Mouse (Mus musculus) limb, embryonic 15.5 days (tissue): ENCODE measurements around the gene Scamp1. TPM values are rescaled to one million over a fixed set of nuclear protein-coding genes. Genes with fewer than 3 reads are reported as not detected.
A peak's percentile ranks its signal among the peaks of the same experiment; 100 is the strongest.

Source experiments
- ATAC-seq: fragments of 200-750 bp; cut with Nextera tagmentation; 2 replicates; pipeline ENCODE4 v1.8.0; 2017; ENCODE audit warnings: low read depth, moderate TSS enrichment; ENCODE audit not compliant: insufficient number of reproducible peaks, low FRiP score, low TSS enrichment
- H3K27ac ChIP-seq: fragments of 300-500 bp; sonication (generic); 2 replicates; pipeline ENCODE4 v1.5.1; 2015; ENCODE audit warnings: moderate library complexity, mild to moderate bottlenecking, inconsistent platforms
- H3K27me3 ChIP-seq: fragments of 300-500 bp; sonication (generic); 2 replicates; pipeline ENCODE4 v1.6.1; 2015; ENCODE audit warnings: inconsistent platforms
- H3K36me3 ChIP-seq: fragments of 300-500 bp; sonication (generic); 2 replicates; pipeline ENCODE4 v1.6.1; 2015; ENCODE audit warnings: inconsistent platforms
- H3K4me1 ChIP-seq: fragments of 300-500 bp; sonication (generic); 2 replicates; pipeline ENCODE4 v1.6.1; 2015; ENCODE audit warnings: inconsistent platforms
- H3K4me2 ChIP-seq: fragments of 300-500 bp; sonication (generic); 2 replicates; pipeline ENCODE4 v1.6.1; 2015; ENCODE audit warnings: mild to moderate bottlenecking, inconsistent platforms
- H3K4me3 ChIP-seq: fragments of 300-500 bp; sonication (generic); 2 replicates; pipeline ENCODE4 v1.5.1; 2015; ENCODE audit warnings: mild to moderate bottlenecking, inconsistent platforms
- H3K9ac ChIP-seq: fragments of 300-500 bp; sonication (generic); 2 replicates; pipeline ENCODE4 v1.6.1; 2015; ENCODE audit warnings: inconsistent platforms
- H3K9me3 ChIP-seq: fragments of 300-500 bp; sonication (generic); 2 replicates; pipeline ENCODE4 v1.6.1; 2016; ENCODE audit warnings: inconsistent platforms
- WGBS: fragments of 180-500 bp; shearing (Covaris S2); methylation state at CpG from one replicate; pipeline ENCODE4 v1.1.7; 2015; 5-methylcytosine and 5-hydroxymethylcytosine counted together
- polyA plus RNA-seq: library from polyadenylated mRNA; unstranded; fragments of >200 nt; fragmentation: Nextera tagmentation; extraction: Ambion mirVana; gene quantifications from 2 replicates; pipeline ENCODE4 v1.2.1, GENCODE M21; 2015

Gene Scamp1
- polyA plus RNA-seq, 1 experiment from 2014 or later: 39.6 TPM

GRCm38 (mm10) chr13:94172533-94173310, 112.9 kb downstream of the Scamp1 start:
- Histone ChIP-seq H3K4me3 (no peak overlapping the region), H3K27ac (no peak overlapping the region), H3K36me3 (0 out of 2 replicates have a peak, but pooled peaks cover 3% of the 10 kb centered on the region), H3K9me3 (no peaks in the 10 kb centered on the region), H3K4me1 (peaks cover 42% of the 10 kb centered on the region), H3K4me2 (no peak overlapping the region), H3K9ac (no peak overlapping the region), H3K27me3 (peaks cover 4% of the 10 kb centered on the region; the same call in 1 of the 2 replicates)
- 82% methylated on average over 15 of the region's 15 CpGs for WGBS
- no peak for ATAC-seq

GRCm38 (mm10) chr13:94171612-94172011, 114.0 kb downstream of the Scamp1 start:
- Histone ChIP-seq H3K4me1 (peaks cover 37% of the 10 kb centered on the region), H3K9me3 (no peaks in the 10 kb centered on the region), H3K4me3 (no peak overlapping the region), H3K27me3 (peaks cover 4% of the 10 kb centered on the region; the same call in 1 of the 2 replicates), H3K9ac (no peak overlapping the region), H3K36me3 (no peaks in the 10 kb centered on the region), H3K27ac (no peak overlapping the region), H3K4me2 (no peak overlapping the region)
- no peak for ATAC-seq
- WGBS: 82% methylated on average over 5 of the region's 5 CpGs

- no peaks in the 10 kb centered on the region for H3K36me3 ChIP-seq
- peaks cover 4% of the 10 kb centered on the region; the same call in 1 of the 2 replicates for H3K27me3 ChIP-seq
- no peak overlapping the region for H3K4me3 ChIP-seq
- no peak overlapping the region for H3K27ac ChIP-seq
- 65% methylated on average over 6 of the region's 6 CpGs for WGBS
- peaks cover 21% of the 10 kb centered on the region for H3K4me1 ChIP-seq
- no peak overlapping the region for H3K9ac ChIP-seq
- H3K4me2 ChIP-seq: no peak overlapping the region
- no peak for ATAC-seq
- H3K9me3 ChIP-seq: no peaks in the 10 kb centered on the region
These were observed 116.2 kb downstream of the Scamp1 start for GRCm38 (mm10) chr13:94169325-94169916.

- Histone ChIP-seq H3K9ac (no peak overlapping the region), H3K4me3 (no peak overlapping the region), H3K27me3 (peaks cover 4% of the 10 kb centered on the region; the same call in 1 of the 2 replicates), H3K36me3 (no peaks in the 10 kb centered on the region), H3K4me2 (no peak overlapping the region), H3K9me3 (no peaks in the 10 kb centered on the region), H3K27ac (no peak overlapping the region), H3K4me1 (peaks cover 10% of the 10 kb centered on the region)
- no peak for ATAC-seq
- WGBS: 72% methylated on average over 5 of the region's 5 CpGs
These were observed 117.3 kb downstream of the Scamp1 start for GRCm38 (mm10) chr13:94168319-94168718.

- no peaks in the 10 kb centered on the region for H3K27me3 ChIP-seq
- no peaks in the 10 kb centered on the region for H3K9me3 ChIP-seq
- H3K4me3 ChIP-seq: no peak overlapping the region
- 79% methylated on average over 6 of the region's 6 CpGs for WGBS
- peaks cover 6% of the 10 kb centered on the region for H3K4me1 ChIP-seq
- no peak overlapping the region for H3K4me2 ChIP-seq
- no peak overlapping the region for H3K9ac ChIP-seq
- no peak overlapping the region for H3K27ac ChIP-seq
- no peak for ATAC-seq
- H3K36me3 ChIP-seq: no peaks in the 10 kb centered on the region
These were observed 121.2 kb downstream of the Scamp1 start for GRCm38 (mm10) chr13:94164501-94164900.

- WGBS: 68% methylated on average over 7 of the region's 7 CpGs
- H3K4me1 ChIP-seq: peaks cover 16% of the 10 kb centered on the region
These were observed 126.0 kb downstream of the Scamp1 start for GRCm38 (mm10) chr13:94159478-94160220.

GRCm38 (mm10) chr13:94158864-94159477, 126.7 kb downstream of the Scamp1 start:
- Histone ChIP-seq H3K4me3 (no peak overlapping the region), H3K4me2 (no peak overlapping the region), H3K27ac (peak overlapping the region; percentile 67), H3K4me1 (peaks cover 17% of the 10 kb centered on the region), H3K36me3 (no peaks in the 10 kb centered on the region), H3K9ac (no peak overlapping the region), H3K27me3 (no peaks in the 10 kb centered on the region), H3K9me3 (no peaks in the 10 kb centered on the region)
- WGBS: 19% methylated on average over 6 of the region's 6 CpGs
- ATAC-seq: peak; percentile 71

More at GRCm38 (mm10) chr13:94159478-94160220, 126.0 kb downstream of the Scamp1 start:
- Histone ChIP-seq H3K9ac (no peak overlapping the region), H3K27me3 (no peaks in the 10 kb centered on the region), H3K4me3 (no peak overlapping the region), H3K4me2 (no peak overlapping the region), H3K36me3 (no peaks in the 10 kb centered on the region), H3K27ac (peak overlapping the region; percentile 67), H3K9me3 (no peaks in the 10 kb centered on the region)
- no peak for ATAC-seq

- Histone ChIP-seq H3K4me3 (no peak overlapping the region), H3K27ac (no peak overlapping the region), H3K4me1 (peaks cover 17% of the 10 kb centered on the region), H3K27me3 (no peaks in the 10 kb centered on the region), H3K36me3 (no peaks in the 10 kb centered on the region), H3K4me2 (no peak overlapping the region), H3K9me3 (no peaks in the 10 kb centered on the region), H3K9ac (no peak overlapping the region)
- ATAC-seq: no peak
- WGBS: 56% methylated on average over 9 of the region's 9 CpGs
These were observed 129.8 kb downstream of the Scamp1 start for GRCm38 (mm10) chr13:94155657-94156429.

GRCm38 (mm10) chr13:94154512-94155296, 131.0 kb downstream of the Scamp1 start:
- H3K4me1 ChIP-seq: peaks cover 21% of the 10 kb centered on the region
- ATAC-seq: no peak
- H3K4me2 ChIP-seq: no peak overlapping the region
- H3K9me3 ChIP-seq: no peaks in the 10 kb centered on the region
- H3K36me3 ChIP-seq: no peaks in the 10 kb centered on the region
- whole genome bisulfite sequencing: 71% methylated on average over 15 of the region's 15 CpGs
- no peak overlapping the region for H3K27ac ChIP-seq
- H3K4me3 ChIP-seq: no peak overlapping the region
- H3K9ac ChIP-seq: no peak overlapping the region
- no peaks in the 10 kb centered on the region for H3K27me3 ChIP-seq

GRCm38 (mm10) chr13:94153658-94154057, 132.0 kb downstream of the Scamp1 start:
- Histone ChIP-seq H3K27me3 (no peaks in the 10 kb centered on the region), H3K27ac (no peak overlapping the region), H3K36me3 (no peaks in the 10 kb centered on the region), H3K4me1 (peaks cover 11% of the 10 kb centered on the region; the same call in 1 of the 2 replicates), H3K9me3 (no peaks in the 10 kb centered on the region), H3K9ac (no peak overlapping the region), H3K4me3 (no peak overlapping the region), H3K4me2 (no peak overlapping the region)
- 78% methylated on average over 6 of the region's 6 CpGs for WGBS
- ATAC-seq: no peak
